Mouse (Mus musculus): Measurements from ENCODE around the gene Mrvi1. TPM values are rescaled to one million over a fixed set of nuclear protein-coding genes. Genes with fewer than 3 reads are reported as not detected.

The Mrvi1 gene
- polyA plus RNA-seq, 1 experiment from 2014 or later: 13.3 TPM

DNA sequence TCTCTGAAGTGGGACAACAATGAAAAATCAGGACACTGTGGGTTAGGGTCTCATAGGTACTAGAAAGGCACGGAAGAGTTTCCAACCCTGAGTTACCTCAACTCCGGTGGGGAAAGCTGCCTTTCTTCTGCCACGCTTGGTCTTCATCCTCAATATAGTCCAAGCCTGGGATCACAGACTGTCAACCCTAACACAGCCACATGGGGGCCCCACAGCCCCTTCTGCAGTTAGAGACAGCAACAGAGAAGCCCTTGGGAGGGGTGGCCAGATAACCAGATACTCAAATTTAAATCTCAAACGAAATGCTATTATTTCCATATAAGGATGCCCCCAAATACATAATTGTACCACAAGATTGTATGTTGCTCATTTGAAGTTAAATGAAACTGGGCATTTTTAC, 503 bp upstream of the Mrvi1 start:
- Histone ChIP-seq H3K4me3 (ENCODE audit: low read length) (no peak overlapping the region), H3K9me3 (ENCODE audit: low read length) (no peaks in the 10 kb centered on the region), H3K4me2 (replicated peaks; ENCODE audit: low read depth, low read length) (no peak overlapping the region), H3K4me1 (ENCODE audit: insufficient read depth, low read length) (peaks cover 11% of the 10 kb centered on the region), H3K9ac (replicated peaks; ENCODE audit: low read length) (no peak overlapping the region), H3K36me3 (ENCODE audit: insufficient read depth, low read length) (no peaks in the 10 kb centered on the region), H3K27me3 (ENCODE audit: insufficient read depth, low read length) (no peaks in the 10 kb centered on the region), H3K27ac (ENCODE audit: low read length) (peak overlapping the region; percentile 89)
- no peak for ATAC-seq (ENCODE audit: low FRiP score, low TSS enrichment)
- 60% methylated on average over 4 of the region's 4 CpGs for WGBS

DNA sequence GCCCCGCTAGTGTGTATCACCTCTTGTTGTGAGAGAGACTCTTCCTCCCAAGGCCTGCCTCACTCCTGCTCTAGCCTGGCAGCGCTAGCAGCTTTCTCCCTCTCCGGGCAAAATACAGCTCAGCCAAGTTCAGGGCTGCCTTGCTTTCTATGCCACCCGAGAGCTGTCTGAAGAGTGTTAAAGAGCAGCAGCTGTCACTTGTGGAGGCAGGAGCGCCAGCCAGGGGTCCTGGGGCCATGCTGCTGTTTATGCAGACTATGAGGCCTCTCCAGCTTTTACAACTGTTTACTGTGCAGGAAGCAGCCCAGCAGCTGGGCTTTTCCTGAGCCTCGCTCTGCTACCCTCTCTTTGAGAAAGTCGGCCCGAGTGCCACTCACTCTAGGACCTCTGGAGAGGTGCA, 1.2 kb downstream of the Mrvi1 start:
- Histone ChIP-seq H3K27me3 (ENCODE audit: insufficient read depth, low read length) (no peaks in the 10 kb centered on the region), H3K36me3 (ENCODE audit: insufficient read depth, low read length) (no peaks in the 10 kb centered on the region), H3K4me2 (replicated peaks; ENCODE audit: low read depth, low read length) (peak overlapping the region; percentile 39), H3K9me3 (ENCODE audit: low read length) (no peaks in the 10 kb centered on the region), H3K4me1 (ENCODE audit: insufficient read depth, low read length) (peaks cover 8% of the 10 kb centered on the region), H3K4me3 (ENCODE audit: low read length) (peak overlapping the region; percentile 41), H3K27ac (ENCODE audit: low read length) (peak overlapping the region; percentile 89; the same call in 1 of the 2 replicates), H3K9ac (replicated peaks; ENCODE audit: low read length) (peak overlapping the region; percentile 27; the same call in 1 of the 2 replicates)
- 31% methylated on average over 8 of the region's 8 CpGs for WGBS
- ATAC-seq (ENCODE audit: low FRiP score, low TSS enrichment): no peak; the same call in 1 of the 2 replicates

DNA sequence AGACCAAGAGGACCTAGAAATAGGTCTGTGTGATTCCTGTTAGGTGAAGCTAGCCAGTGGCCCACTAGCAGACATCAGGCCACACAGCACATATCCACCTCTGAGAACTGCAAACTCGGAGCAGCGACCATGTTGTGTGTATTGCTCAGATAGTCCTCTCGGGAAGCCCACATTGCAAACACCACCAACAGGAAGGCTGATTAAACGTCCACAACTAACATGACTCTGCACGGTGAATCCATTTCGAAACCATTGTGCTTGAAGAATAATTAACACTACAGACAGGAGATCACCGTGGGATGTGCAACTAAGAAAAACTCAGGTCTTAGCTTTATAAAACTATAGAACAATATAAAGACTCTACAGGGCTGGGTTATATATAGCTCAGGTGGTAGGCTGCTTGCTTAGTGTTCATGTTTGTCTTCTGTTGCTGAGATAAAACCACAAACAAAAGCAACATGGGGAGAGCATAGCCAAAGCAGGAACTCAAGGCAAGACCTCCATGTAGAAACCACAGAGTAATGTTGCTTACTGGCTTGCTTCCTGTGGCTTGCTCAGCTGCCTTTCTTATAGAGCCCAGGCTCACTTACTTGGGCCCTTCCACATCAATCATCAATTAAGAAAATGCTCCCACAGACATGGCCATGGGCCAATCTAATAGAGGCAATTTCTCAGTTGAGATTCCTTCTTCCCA, 4.4 kb downstream of the Mrvi1 start:
- Histone ChIP-seq H3K9ac (replicated peaks; ENCODE audit: low read length) (no peak overlapping the region), H3K36me3 (ENCODE audit: insufficient read depth, low read length) (no peaks in the 10 kb centered on the region), H3K9me3 (ENCODE audit: low read length) (no peaks in the 10 kb centered on the region), H3K4me1 (ENCODE audit: insufficient read depth, low read length) (peaks cover 16% of the 10 kb centered on the region), H3K4me2 (replicated peaks; ENCODE audit: low read depth, low read length) (no peak overlapping the region), H3K27me3 (ENCODE audit: insufficient read depth, low read length) (no peaks in the 10 kb centered on the region), H3K27ac (ENCODE audit: low read length) (no peak overlapping the region), H3K4me3 (ENCODE audit: low read length) (no peak overlapping the region)
- ATAC-seq (ENCODE audit: low FRiP score, low TSS enrichment): no peak
- WGBS: 93% methylated on average over 7 of the region's 7 CpGs

DNA sequence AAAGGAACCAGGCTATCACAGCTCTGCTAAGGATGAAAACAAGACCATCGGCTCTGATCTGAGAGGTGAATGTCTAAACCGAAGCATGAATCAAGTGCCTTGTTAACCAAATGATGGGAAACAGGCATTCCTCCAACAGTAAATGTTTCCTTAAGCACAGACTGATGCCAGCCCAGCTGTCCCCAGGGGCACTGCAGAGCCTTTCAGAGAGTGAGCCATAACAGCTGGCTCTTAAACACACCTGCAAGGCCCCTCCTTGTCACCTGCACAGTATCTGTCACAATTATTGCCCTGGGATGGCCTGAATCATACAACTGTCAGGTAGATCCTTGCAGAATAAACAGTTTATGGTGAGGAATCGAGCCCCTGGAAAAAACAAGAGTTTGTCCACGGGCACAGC, 8.8 kb downstream of the Mrvi1 start:
- H3K9ac ChIP-seq (replicated peaks; ENCODE audit: low read length): no peak overlapping the region
- no peak overlapping the region for H3K4me3 ChIP-seq (ENCODE audit: low read length)
- H3K4me1 ChIP-seq (ENCODE audit: insufficient read depth, low read length): peaks cover 20% of the 10 kb centered on the region
- no peaks in the 10 kb centered on the region for H3K9me3 ChIP-seq (ENCODE audit: low read length)
- no peaks in the 10 kb centered on the region for H3K27me3 ChIP-seq (ENCODE audit: insufficient read depth, low read length)
- 52% methylated on average over 4 of the region's 4 CpGs for WGBS
- ATAC-seq (ENCODE audit: low FRiP score, low TSS enrichment): no peak
- peak overlapping the region; percentile 70 for H3K27ac ChIP-seq (ENCODE audit: low read length)
- no peak overlapping the region for H3K4me2 ChIP-seq (replicated peaks; ENCODE audit: low read depth, low read length)
- H3K36me3 ChIP-seq (ENCODE audit: insufficient read depth, low read length): no peaks in the 10 kb centered on the region

DNA sequence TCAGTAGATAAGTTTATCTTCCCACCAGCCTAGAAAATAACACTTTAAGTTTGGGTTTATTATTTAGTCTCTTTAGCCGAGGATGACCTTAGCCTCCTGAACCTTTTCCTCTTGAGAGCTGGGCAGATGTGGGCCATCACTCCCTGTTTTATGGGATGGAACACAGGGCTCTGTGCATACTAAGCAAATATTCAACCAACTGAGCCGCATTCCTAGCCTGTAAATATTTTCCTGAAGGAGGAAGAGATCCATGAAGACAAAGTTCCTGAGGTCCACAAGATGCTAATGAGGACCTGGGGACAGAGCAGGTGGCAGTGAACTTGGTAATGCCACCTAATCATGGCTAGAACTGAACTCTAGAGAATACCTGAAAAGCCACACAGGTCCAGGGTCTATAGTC, 9.5 kb downstream of the Mrvi1 start:
- peak; percentile 78 for ATAC-seq (ENCODE audit: low FRiP score, low TSS enrichment)
- H3K27ac ChIP-seq (ENCODE audit: low read length): peak overlapping the region; percentile 70
- 14% methylated on average over 2 of the region's 2 CpGs for WGBS

DNA sequence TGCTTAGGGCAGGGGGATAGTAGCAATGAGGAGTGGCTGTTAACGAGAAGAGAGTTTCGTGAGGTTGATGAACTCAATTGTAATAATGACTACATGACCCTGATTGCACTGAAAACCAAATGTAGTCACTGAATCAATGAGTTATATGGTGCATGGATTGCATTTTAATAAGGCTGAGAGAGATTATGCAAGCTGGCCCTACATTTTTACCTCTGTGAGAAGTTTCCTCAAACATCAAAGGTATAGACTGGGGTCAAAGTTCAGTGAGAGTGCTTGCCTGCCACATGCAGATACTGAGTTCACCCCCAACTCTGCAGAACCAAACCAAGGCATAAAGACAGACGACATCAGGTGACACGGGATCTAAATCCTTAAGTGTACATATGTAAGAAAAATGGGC, 14.9 kb downstream of the Mrvi1 start:
- no peaks in the 10 kb centered on the region for H3K9me3 ChIP-seq (ENCODE audit: low read length)
- peaks cover 17% of the 10 kb centered on the region for H3K4me1 ChIP-seq (ENCODE audit: insufficient read depth, low read length)
- H3K27ac ChIP-seq (ENCODE audit: low read length): no peak overlapping the region
- H3K4me2 ChIP-seq (replicated peaks; ENCODE audit: low read depth, low read length): no peak overlapping the region
- no peaks in the 10 kb centered on the region for H3K36me3 ChIP-seq (ENCODE audit: insufficient read depth, low read length)
- WGBS: 87% methylated on average over 4 of the region's 4 CpGs
- no peak overlapping the region for H3K4me3 ChIP-seq (ENCODE audit: low read length)
- no peak for ATAC-seq (ENCODE audit: low FRiP score, low TSS enrichment)
- H3K9ac ChIP-seq (replicated peaks; ENCODE audit: low read length): no peak overlapping the region
- no peaks in the 10 kb centered on the region for H3K27me3 ChIP-seq (ENCODE audit: insufficient read depth, low read length)

More for the DNA sequence above, 9.5 kb downstream of the Mrvi1 start:
- H3K9me3 ChIP-seq (ENCODE audit: low read length): no peaks in the 10 kb centered on the region
- no peak overlapping the region for H3K9ac ChIP-seq (replicated peaks; ENCODE audit: low read length)
- no peak overlapping the region for H3K4me3 ChIP-seq (ENCODE audit: low read length)
- no peak overlapping the region for H3K4me2 ChIP-seq (replicated peaks; ENCODE audit: low read depth, low read length)
- H3K4me1 ChIP-seq (ENCODE audit: insufficient read depth, low read length): peaks cover 20% of the 10 kb centered on the region
- no peaks in the 10 kb centered on the region for H3K27me3 ChIP-seq (ENCODE audit: insufficient read depth, low read length)
- H3K36me3 ChIP-seq (ENCODE audit: insufficient read depth, low read length): no peaks in the 10 kb centered on the region

DNA sequence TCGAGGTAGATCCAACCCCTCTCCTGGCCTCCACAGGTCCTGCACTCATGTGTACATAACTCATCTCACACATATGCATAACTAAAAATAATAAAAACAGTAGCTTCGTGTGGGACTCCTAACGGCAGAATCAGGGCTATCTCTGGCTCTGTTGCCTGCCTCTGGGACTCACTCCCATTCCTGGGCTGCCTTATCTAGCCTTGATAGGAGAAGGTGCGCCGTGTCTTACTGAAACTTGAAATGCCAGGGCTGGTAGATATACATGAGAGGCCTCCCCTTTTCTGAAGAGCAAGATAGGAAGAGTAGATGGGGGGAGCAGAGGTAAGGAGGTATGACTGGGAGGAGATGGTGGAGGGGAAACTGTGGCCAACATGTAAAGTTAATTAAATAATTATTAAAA, 15.4 kb downstream of the Mrvi1 start:
- no peak for ATAC-seq (ENCODE audit: low FRiP score, low TSS enrichment)
- no peaks in the 10 kb centered on the region for H3K27me3 ChIP-seq (ENCODE audit: insufficient read depth, low read length)
- WGBS: 84% methylated on average over 5 of the region's 5 CpGs

DNA sequence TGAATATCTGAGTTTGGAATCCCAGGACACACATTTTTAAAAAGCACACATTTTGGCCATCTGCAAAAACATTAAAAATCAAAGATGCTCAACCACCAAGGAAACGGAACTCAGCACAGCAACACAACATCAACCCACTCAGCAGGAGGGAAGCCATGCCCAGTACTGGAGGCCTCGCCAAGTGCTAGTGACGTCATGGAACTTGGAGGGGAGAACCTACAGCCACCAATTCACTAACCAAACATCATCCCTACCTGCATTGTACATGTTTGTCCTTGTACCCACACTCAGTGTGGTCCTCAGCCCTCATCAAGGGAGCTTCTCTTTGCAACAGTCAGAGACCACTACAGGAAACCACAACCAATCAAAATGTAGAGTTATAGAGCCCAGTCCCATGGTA, 16.9 kb downstream of the Mrvi1 start:
- WGBS: 87% methylated on average over 3 of the region's 3 CpGs
- no peak overlapping the region for H3K4me2 ChIP-seq (replicated peaks; ENCODE audit: low read depth, low read length)
- no peaks in the 10 kb centered on the region for H3K9me3 ChIP-seq (ENCODE audit: low read length)
- H3K27ac ChIP-seq (ENCODE audit: low read length): no peak overlapping the region
- H3K27me3 ChIP-seq (ENCODE audit: insufficient read depth, low read length): no peaks in the 10 kb centered on the region
- ATAC-seq (ENCODE audit: low FRiP score, low TSS enrichment): no peak
- H3K36me3 ChIP-seq (ENCODE audit: insufficient read depth, low read length): no peaks in the 10 kb centered on the region
- H3K4me1 ChIP-seq (ENCODE audit: insufficient read depth, low read length): peaks cover 16% of the 10 kb centered on the region
- no peak overlapping the region for H3K4me3 ChIP-seq (ENCODE audit: low read length)
- no peak overlapping the region for H3K9ac ChIP-seq (replicated peaks; ENCODE audit: low read length)

More for the DNA sequence above, 15.4 kb downstream of the Mrvi1 start:
- Histone ChIP-seq H3K4me1 (ENCODE audit: insufficient read depth, low read length) (peaks cover 16% of the 10 kb centered on the region), H3K9me3 (ENCODE audit: low read length) (no peaks in the 10 kb centered on the region), H3K9ac (replicated peaks; ENCODE audit: low read length) (no peak overlapping the region), H3K4me3 (ENCODE audit: low read length) (no peak overlapping the region), H3K27ac (ENCODE audit: low read length) (no peak overlapping the region), H3K36me3 (ENCODE audit: insufficient read depth, low read length) (no peaks in the 10 kb centered on the region), H3K4me2 (replicated peaks; ENCODE audit: low read depth, low read length) (no peak overlapping the region)

DNA sequence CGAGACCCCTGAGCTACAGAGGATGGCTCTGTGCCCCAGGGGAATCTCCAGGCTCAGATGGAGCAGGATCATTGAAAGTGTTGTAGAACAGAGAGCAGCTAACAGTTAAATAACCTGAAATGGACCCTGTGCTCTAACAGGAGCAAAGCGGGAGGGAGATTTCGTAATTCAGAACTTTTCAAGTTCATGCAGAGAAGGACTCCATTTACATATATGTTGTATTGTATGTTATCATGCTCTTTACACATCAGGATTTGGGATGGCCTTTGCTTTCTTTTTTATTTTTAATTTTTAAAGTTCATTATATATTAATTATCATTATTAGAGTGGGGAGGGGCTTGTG, 18.6 kb downstream of the Mrvi1 start:
- no peak overlapping the region for H3K27ac ChIP-seq (ENCODE audit: low read length)
- 74% methylated on average over 3 of the region's 3 CpGs for WGBS
- no peak for ATAC-seq (ENCODE audit: low FRiP score, low TSS enrichment)

DNA sequence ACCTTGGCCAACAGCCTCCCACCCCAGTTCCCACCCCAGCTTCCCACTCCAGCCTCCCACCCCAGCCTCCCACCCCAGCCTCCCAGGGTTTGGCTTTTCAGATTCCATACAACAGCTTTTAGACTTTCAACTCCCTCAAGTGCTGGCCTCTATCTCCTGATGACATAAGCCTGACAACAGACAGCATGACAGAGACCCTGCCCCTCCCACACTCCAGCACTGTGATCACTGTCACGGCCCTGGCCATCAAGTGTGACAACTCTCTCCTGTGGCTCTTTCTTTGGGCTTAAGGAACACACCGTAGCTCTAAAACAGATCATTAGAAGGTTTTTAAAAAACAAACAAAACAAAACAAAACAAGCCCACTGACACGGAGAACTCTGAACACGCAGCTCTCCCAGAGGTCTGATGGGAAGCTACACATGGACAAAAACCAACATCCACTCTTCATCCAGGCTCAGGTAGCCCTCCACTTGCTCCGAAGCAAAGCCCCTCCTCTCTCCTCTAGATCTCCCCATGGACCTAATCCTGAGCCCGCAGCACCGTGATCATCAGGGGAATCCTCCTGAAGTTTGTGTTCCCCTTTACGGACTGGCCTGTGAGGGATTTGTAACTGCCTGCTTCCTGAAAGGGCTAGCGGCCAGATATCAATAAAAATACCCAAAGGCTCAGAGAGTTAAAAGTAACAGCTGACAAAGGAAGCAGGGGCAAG, 19.2 kb downstream of the Mrvi1 start:
- peak; percentile 61 for ATAC-seq (ENCODE audit: low FRiP score, low TSS enrichment)
- peaks cover 16% of the 10 kb centered on the region for H3K4me1 ChIP-seq (ENCODE audit: insufficient read depth, low read length)
- WGBS: 40% methylated on average over 9 of the region's 9 CpGs
- H3K4me2 ChIP-seq (replicated peaks; ENCODE audit: low read depth, low read length): no peak overlapping the region; the same call in 1 of the 2 replicates
- H3K27me3 ChIP-seq (ENCODE audit: insufficient read depth, low read length): no peaks in the 10 kb centered on the region
- H3K36me3 ChIP-seq (ENCODE audit: insufficient read depth, low read length): no peaks in the 10 kb centered on the region
- no peak overlapping the region for H3K4me3 ChIP-seq (ENCODE audit: low read length)
- H3K9ac ChIP-seq (replicated peaks; ENCODE audit: low read length): no peak overlapping the region
- no peak overlapping the region for H3K27ac ChIP-seq (ENCODE audit: low read length)
- no peaks in the 10 kb centered on the region for H3K9me3 ChIP-seq (ENCODE audit: low read length)

More for the DNA sequence above, 18.6 kb downstream of the Mrvi1 start:
- Histone ChIP-seq H3K4me2 (replicated peaks; ENCODE audit: low read depth, low read length) (no peak overlapping the region), H3K9ac (replicated peaks; ENCODE audit: low read length) (no peak overlapping the region), H3K9me3 (ENCODE audit: low read length) (no peaks in the 10 kb centered on the region), H3K4me1 (ENCODE audit: insufficient read depth, low read length) (peaks cover 16% of the 10 kb centered on the region), H3K27me3 (ENCODE audit: insufficient read depth, low read length) (no peaks in the 10 kb centered on the region), H3K4me3 (ENCODE audit: low read length) (no peak overlapping the region), H3K36me3 (ENCODE audit: insufficient read depth, low read length) (no peaks in the 10 kb centered on the region)
